ENCODE assay signal across 25 mouse cellular contexts in genomic region chr8:124935116-124935515, GRCm38 (mm10). TPM values are rescaled to one million over a fixed set of nuclear protein-coding genes. Genes with fewer than 3 reads are reported as not detected.
DNase-seq lines count a peak whose midpoint lies in the region; ATAC-seq and TF ChIP-seq lines count a peak whose summit lies in the region.
"Had no signal": no experiment of that assay in that cellular context is flagged by ENCODE, and none has a peak within 500 bp of the region (broad histone marks: within the 10 kb centered on the region; RNA-seq: fewer than 3 reads in every experiment).

No protein-coding gene starts in this region.

- no peak overlapping the region for H3K4me3 ChIP-seq in heart, adult 2 months
- H3K4me3 ChIP-seq in heart, embryonic 10.5 days: no peak overlapping the region
- no peak overlapping the region for H3K4me3 ChIP-seq in heart, postnatal 0 days (ENCODE audit: low read depth, low read length)
- no peak overlapping the region for H3K4me3 ChIP-seq in ES-E14 (ENCODE audit: insufficient read depth in 1 of 2, low read depth in 1 of 2, low read length in 2 of 2, poor library complexity in 1 of 2, severe bottlenecking in 1 of 2)
- H3K4me3 ChIP-seq: forebrain, embryonic 10.5 days; forebrain, embryonic 13.5 days; heart, embryonic 13.5 days; hindbrain, embryonic 12.5 days had no signal

- in situ Hi-C loops in ES-E14 (cut with MboI; ENCODE audit: low sequenced_read_pairs in 2 of 2, unreplicated experiment in 2 of 2): no loop called here

- peaks cover 11% of the 10 kb centered on the region for H3K79me2 ChIP-seq in heart, adult 2 months (replicated peaks; ENCODE audit: control insufficient read depth, insufficient read depth, low read length)

- H3K9me3 ChIP-seq in heart, embryonic 10.5 days: no peaks in the 10 kb centered on the region
- no peaks in the 10 kb centered on the region for H3K9me3 ChIP-seq in heart, postnatal 0 days (replicated peaks; ENCODE audit: control insufficient read depth, low read length)
- H3K9me3 ChIP-seq in ES-E14 (ENCODE audit: control insufficient read depth, insufficient read depth, low read depth, low read length): no peaks in the 10 kb centered on the region
- H3K9me3 ChIP-seq: heart, embryonic 13.5 days; hindbrain, embryonic 12.5 days had no signal

- ATAC-seq in heart, postnatal 0 days (ENCODE audit: insufficient read depth, low read depth): no peak
- ATAC-seq: CD4-positive, CD25-positive, alpha-beta regulatory T cell, adult 4 months; forebrain, embryonic 13.5 days; forebrain, embryonic 16.5 days; hindbrain, embryonic 16.5 days; inflammation-experienced regulatory T-cells, adult 6 months; intestine, embryonic 16.5 days had no signal

- no peak overlapping the region for H3K4me2 ChIP-seq in heart, postnatal 0 days (ENCODE audit: low read depth, low read length)
- H3K4me2 ChIP-seq: forebrain, embryonic 13.5 days; heart, embryonic 13.5 days; hindbrain, embryonic 12.5 days had no signal

- no peak for TF ChIP-seq EP300 in heart, adult 2 months (IDR thresholded peaks at IDR 0.05; ENCODE audit: insufficient read depth, low read depth, low read length)
- no peak for TF ChIP-seq EP300 in heart, postnatal 0 days (IDR thresholded peaks at IDR 0.05; ENCODE audit: low read depth)

- peaks cover 7% of the 10 kb centered on the region for H3K36me3 ChIP-seq in heart, adult 2 months (ENCODE audit: control insufficient read depth, insufficient read depth, low read length)
- peaks cover 32% of the 10 kb centered on the region for H3K36me3 ChIP-seq in heart, embryonic 10.5 days
- 0 out of 2 replicates have a peak, but pooled peaks cover 16% of the 10 kb centered on the region for H3K36me3 ChIP-seq in heart, postnatal 0 days (replicated peaks; ENCODE audit: control insufficient read depth, insufficient read depth, low read length)
- no peaks in the 10 kb centered on the region for H3K36me3 ChIP-seq in ES-E14 (ENCODE audit: control insufficient read depth, insufficient read depth, low read length, poor library complexity, severe bottlenecking)

- intact Hi-C loops in heart, adult 2 months (cut with DNase I): no loop called here
- intact Hi-C loops in heart, postnatal 10 days (cut with DNase I): no loop called here

- TF ChIP-seq CTCF in heart, adult 2 months (IDR thresholded peaks at IDR 0.05): no peak
- no peak for TF ChIP-seq CTCF in heart, postnatal 0 days (IDR thresholded peaks at IDR 0.05; ENCODE audit: low read depth)

- H3K27ac ChIP-seq in heart, adult 2 months: peak overlapping the region; percentile 58
- H3K27ac ChIP-seq in heart, embryonic 10.5 days: no peak overlapping the region
- peak overlapping the region; percentile 55 for H3K27ac ChIP-seq in heart, postnatal 0 days (ENCODE audit: low read depth)
- no peak overlapping the region for H3K27ac ChIP-seq in ES-E14 (ENCODE audit: insufficient read depth, low read depth, low read length, poor library complexity, severe bottlenecking)
- H3K27ac ChIP-seq: forebrain, embryonic 10.5 days; forebrain, embryonic 13.5 days; heart, embryonic 13.5 days; hindbrain, embryonic 12.5 days had no signal

- WGBS in heart, adult 2 months: 35% methylated on average over 5 of the region's 5 CpGs
- WGBS in heart, embryonic 10.5 days: 81% methylated on average over 5 of the region's 5 CpGs
- WGBS in heart, postnatal 0 days: 61% methylated on average over 5 of the region's 5 CpGs

- H3K4me1 ChIP-seq in heart, adult 2 months (ENCODE audit: control insufficient read depth, insufficient read depth, low read length): peaks cover 23% of the 10 kb centered on the region
- peaks cover 23% of the 10 kb centered on the region for H3K4me1 ChIP-seq in heart, embryonic 10.5 days
- peaks cover 27% of the 10 kb centered on the region for H3K4me1 ChIP-seq in heart, postnatal 0 days (ENCODE audit: control insufficient read depth, insufficient read depth)
- no peaks in the 10 kb centered on the region for H3K4me1 ChIP-seq in ES-E14 (ENCODE audit: control insufficient read depth in 2 of 2, insufficient read depth in 2 of 2, low read length in 2 of 2, poor library complexity in 1 of 2)
- H3K4me1 ChIP-seq: forebrain, embryonic 10.5 days; forebrain, embryonic 13.5 days; hindbrain, embryonic 12.5 days had no signal

- H3K9ac ChIP-seq in heart, adult 2 months (ENCODE audit: low read depth, low read length): no peak overlapping the region
- no peak overlapping the region for H3K9ac ChIP-seq in heart, postnatal 0 days (replicated peaks; ENCODE audit: low read depth, low read length)
- H3K9ac ChIP-seq in ES-E14 (ENCODE audit: insufficient read depth, low read depth, low read length, poor library complexity, severe bottlenecking): no peak overlapping the region
- H3K9ac ChIP-seq: forebrain, embryonic 13.5 days; heart, embryonic 13.5 days; hindbrain, embryonic 12.5 days had no signal

- no peak for DNase-seq in heart, adult 2 months
- DNase-seq in heart, embryonic 10.5 days (ENCODE audit: low spot score): no peak
- DNase-seq in heart, postnatal 0 days (ENCODE audit: low spot score): no peak
- no peak for DNase-seq in heart, postnatal 10 days
- DNase-seq in ES-E14 (ENCODE audit: low read depth, low spot score): no peak
- peak; percentile 56 for DNase-seq in R1 (ENCODE audit: low read depth, low spot score)
- no peak for DNase-seq in spleen, adult 18-20 months
- DNase-seq in c-Kit-positive CD71-positive TER-119-positive erythroid progenitor cells, embryonic 14.5 days (ENCODE audit: low spot score): no peak
- DNase-seq: adrenal gland, adult 2 months; adrenal gland, postnatal 14 days; cerebellum, adult 18-20 months; cerebellum, adult 9-11 months; cerebellum, postnatal 36 days; gastrocnemius, postnatal 14 days; kidney, adult 18-20 months; kidney, adult 9 months had no signal

- no peaks in the 10 kb centered on the region for H3K27me3 ChIP-seq in heart, adult 2 months (ENCODE audit: control insufficient read depth, insufficient read depth, low read length)
- no peaks in the 10 kb centered on the region for H3K27me3 ChIP-seq in heart, embryonic 10.5 days (ENCODE audit: insufficient read depth, poor library complexity, severe bottlenecking)
- no peaks in the 10 kb centered on the region for H3K27me3 ChIP-seq in heart, postnatal 0 days (ENCODE audit: control insufficient read depth, insufficient read depth, low read length)
- H3K27me3 ChIP-seq: forebrain, embryonic 13.5 days; heart, embryonic 13.5 days; hindbrain, embryonic 12.5 days had no signal

- no peak for TF ChIP-seq POLR2A in heart, adult 2 months (IDR thresholded peaks at IDR 0.05; ENCODE audit: insufficient read depth, low read depth, low read length)

TF ChIP-seq in ES-E14, 5 proteins besides CTCF, POLR2A, EP300 and RAD21:
- TF ChIP-seq MAFK (IDR thresholded peaks at IDR 0.05; ENCODE audit: insufficient read depth, low read depth, low read length) (no peak), ZNF384 (IDR thresholded peaks at IDR 0.05; ENCODE audit: low read depth, low read length) (no peak), HCFC1 (IDR thresholded peaks at IDR 0.05; ENCODE audit: borderline replicate concordance, insufficient read depth, low read length) (peak; percentile 58; the same call in 1 of the 2 replicates), CHD2 (IDR thresholded peaks at IDR 0.05; ENCODE audit: low read depth, low read length) (no peak)

RNA-seq across cellular contexts. Expression of gene Egln1, which starts 14.0 kb away (rescaled TPM):
- total RNA-seq in heart, adult 2 months (2021): 100 to 1,000 TPM; 331 to 374 TPM
- polyA plus RNA-seq in heart, adult 2 months (2012; rRNA removed): 146 and 227 TPM in 2 replicates
- polyA plus RNA-seq in heart, embryonic 10.5 days (2016; fragmentation: Nextera tagmentation; extraction: Ambion mirVana): 13.2 and 17.0 TPM in 2 replicates
- total RNA-seq in heart, postnatal 0 days (2014; rRNA removed; ENCODE audit: low replicate concordance): 60.9 and 79.6 TPM in 2 replicates
- 16.5 and 17.7 TPM in 2 replicates for polyA plus RNA-seq in heart, postnatal 0 days (2015; fragmentation: Nextera tagmentation; extraction: Ambion mirVana)
- total RNA-seq in heart, postnatal 10 days (2021): 100 to 1,000 TPM; 136 to 143 TPM
- total RNA-seq in ES-E14 (2012; rRNA removed): 13.1 and 15.8 TPM in 2 replicates

RNA-seq across cellular contexts. Expression of gene Sprtn, which starts 37.4 kb away (rescaled TPM):
- 10 to 100 TPM; 10.3 TPM for total RNA-seq in heart, adult 2 months (2021)
- 8.3 and 13.7 TPM in 2 replicates for polyA plus RNA-seq in heart, adult 2 months (2012; rRNA removed)
- polyA plus RNA-seq in heart, embryonic 10.5 days (2016; fragmentation: Nextera tagmentation; extraction: Ambion mirVana): 9.5 and 9.7 TPM in 2 replicates
- total RNA-seq in heart, postnatal 0 days (2014; rRNA removed; ENCODE audit: low replicate concordance): 9.6 and 14.5 TPM in 2 replicates
- 5.1 and 6.7 TPM in 2 replicates for polyA plus RNA-seq in heart, postnatal 0 days (2015; fragmentation: Nextera tagmentation; extraction: Ambion mirVana)
- 10 to 100 TPM; 16.0 to 18.9 TPM for total RNA-seq in heart, postnatal 10 days (2021)
- 10.7 and 16.8 TPM in 2 replicates for total RNA-seq in ES-E14 (2012; rRNA removed)

RNA-seq across cellular contexts. Expression of gene Exoc8, which starts 37.6 kb away (rescaled TPM):
- 10 to 100 TPM; 18.8 to 20.2 TPM for total RNA-seq in heart, adult 2 months (2021)
- 6.8 and 9.7 TPM in 2 replicates for polyA plus RNA-seq in heart, adult 2 months (2012; rRNA removed)
- polyA plus RNA-seq in heart, embryonic 10.5 days (2016; fragmentation: Nextera tagmentation; extraction: Ambion mirVana): 7.8 and 8.0 TPM in 2 replicates
- 9.0 and 16.9 TPM in 2 replicates for total RNA-seq in heart, postnatal 0 days (2014; rRNA removed; ENCODE audit: low replicate concordance)
- 5.0 and 5.3 TPM in 2 replicates for polyA plus RNA-seq in heart, postnatal 0 days (2015; fragmentation: Nextera tagmentation; extraction: Ambion mirVana)
- 10 to 100 TPM; 19.5 to 20.5 TPM for total RNA-seq in heart, postnatal 10 days (2021)
- total RNA-seq in ES-E14 (2012; rRNA removed): 12.8 and 16.8 TPM in 2 replicates

Comparison
In these comparisons a context has a peak if more than half of its experiments do, and no peak if none do; other contexts are left out.
1. H3K27ac ChIP-seq: peak in heart, adult 2 months (single experiment) and heart, postnatal 0 days (single experiment); none in heart, embryonic 10.5 days (single experiment) and ES-E14 (single experiment).